Mouse (Mus musculus): ENCODE measurements around the gene D130052B06Rik.

The D130052B06Rik gene

DNA sequence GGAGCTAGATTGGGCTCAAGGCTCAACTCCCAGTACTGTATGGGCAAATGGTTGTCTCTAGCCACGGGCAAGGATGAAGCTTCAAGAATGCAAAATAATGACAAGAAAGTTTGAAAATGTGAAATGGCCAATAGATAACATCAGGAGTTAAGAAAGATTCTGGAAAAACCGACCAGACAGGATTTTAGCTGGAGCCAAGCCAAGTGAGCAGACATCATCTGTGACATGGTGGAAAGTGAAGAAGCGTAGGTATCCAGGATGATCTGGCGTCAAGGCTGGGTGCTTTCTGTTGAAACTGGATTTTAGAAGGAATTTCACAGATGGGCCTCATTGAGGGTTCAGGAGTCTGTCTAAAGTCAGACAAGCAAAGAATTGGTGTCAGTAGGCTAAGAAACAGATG lies at the start of gene D130052B06Rik:
D130052B06Rik (plus strand) TSS at position 317 of the 400 bp plus-strand sequence.
- no peak for DNase-seq (ENCODE audit: low spot score in 2 of 2)

DNA sequence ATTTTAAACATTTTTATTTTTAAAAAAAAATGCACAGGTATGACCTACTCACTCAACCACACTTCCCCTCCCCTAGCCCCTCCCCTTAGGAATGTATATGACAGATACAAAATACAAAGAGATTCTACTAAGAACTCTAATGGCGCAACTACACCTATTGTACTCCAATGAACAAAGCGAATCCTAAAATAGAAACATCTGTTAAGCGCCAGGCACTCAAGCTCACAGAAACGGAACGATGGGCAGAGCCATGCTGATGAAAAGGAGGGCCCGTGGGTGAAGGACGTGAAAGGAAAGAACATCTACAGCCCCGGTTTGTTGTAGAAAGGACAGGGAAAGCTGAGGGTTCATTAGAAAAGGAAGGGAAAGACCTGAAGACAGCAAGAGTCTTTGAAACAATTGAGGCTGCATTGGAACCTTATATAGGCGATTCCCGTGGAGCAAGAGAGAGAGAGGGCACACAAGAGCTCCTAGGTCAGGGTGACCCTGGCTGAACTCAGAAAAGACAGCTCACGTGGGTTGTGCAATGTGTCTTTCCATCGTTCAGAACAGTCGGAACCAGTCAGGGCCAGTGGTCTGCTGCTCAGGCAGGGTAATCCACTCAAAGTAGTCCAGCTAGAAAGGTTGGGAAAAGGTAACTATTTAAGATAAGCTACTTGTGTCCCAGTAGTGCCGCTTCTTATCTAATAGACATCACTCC lies 48.1 kb upstream of the D130052B06Rik start:
- no peak for DNase-seq (ENCODE audit: low spot score in 2 of 2)

DNA sequence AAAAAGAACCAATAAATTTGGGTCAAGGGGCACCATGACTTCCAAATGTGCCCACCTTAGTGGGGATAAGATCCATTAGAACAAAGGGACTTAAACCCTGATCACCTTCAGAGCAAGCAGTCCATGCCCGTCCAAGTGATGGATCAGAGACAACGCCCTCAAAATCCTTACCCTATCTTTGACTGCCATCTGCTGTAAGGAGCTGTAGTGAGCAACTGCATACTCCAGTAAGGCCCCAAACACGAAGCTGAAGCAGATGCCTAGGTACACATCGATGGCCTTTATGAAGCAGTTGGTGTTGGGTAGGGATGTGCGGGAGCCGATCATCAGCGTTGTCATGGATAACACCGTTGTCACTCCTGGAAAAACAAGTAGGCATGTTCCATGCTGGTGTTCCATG lies 45.0 kb upstream of the D130052B06Rik start:
- no peak for DNase-seq (ENCODE audit: low spot score in 2 of 2)

DNA sequence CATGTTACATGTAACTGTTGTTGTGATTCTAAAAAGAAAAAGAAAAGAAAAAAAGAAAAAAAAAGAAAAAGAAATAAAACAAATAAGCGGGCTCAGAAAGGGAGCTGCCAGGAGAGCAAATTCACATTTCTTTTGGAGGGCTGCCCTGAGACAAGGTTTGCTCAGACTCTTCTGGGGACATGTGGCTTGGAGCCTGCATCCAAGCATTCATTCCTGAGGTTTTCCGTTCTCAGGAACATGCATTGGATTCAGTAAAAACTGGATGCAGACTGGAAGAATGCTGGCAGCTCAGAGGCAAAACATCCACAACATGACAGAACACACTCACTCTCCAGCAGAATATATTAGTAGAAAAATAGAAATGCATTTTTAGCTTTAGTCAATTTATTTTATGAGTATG lies 35.2 kb upstream of the D130052B06Rik start:
- DNase-seq (ENCODE audit: low spot score in 2 of 2): no peak

DNA sequence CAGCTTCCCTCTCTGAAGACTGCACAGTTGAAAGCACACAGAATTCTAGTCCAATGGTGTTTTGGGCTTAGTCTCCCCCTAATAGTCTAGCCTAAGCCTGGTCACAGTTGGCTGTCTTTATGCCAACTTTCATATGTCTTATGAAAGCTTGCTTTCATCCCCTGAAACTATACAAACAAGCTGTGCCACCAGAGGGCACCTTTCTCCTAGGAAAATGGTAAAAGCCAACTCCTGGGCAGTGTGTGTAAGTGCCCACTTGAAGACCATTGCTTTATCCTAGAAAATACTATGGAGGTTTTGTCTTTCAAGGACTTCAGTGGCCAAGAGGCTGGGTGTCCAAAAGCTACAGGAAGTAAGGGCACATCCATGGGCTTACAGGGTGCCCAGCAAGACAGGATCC lies 28.7 kb upstream of the D130052B06Rik start:
- DNase-seq (ENCODE audit: low spot score in 2 of 2): peak in 1 of 2 experiments; percentile 19

DNA sequence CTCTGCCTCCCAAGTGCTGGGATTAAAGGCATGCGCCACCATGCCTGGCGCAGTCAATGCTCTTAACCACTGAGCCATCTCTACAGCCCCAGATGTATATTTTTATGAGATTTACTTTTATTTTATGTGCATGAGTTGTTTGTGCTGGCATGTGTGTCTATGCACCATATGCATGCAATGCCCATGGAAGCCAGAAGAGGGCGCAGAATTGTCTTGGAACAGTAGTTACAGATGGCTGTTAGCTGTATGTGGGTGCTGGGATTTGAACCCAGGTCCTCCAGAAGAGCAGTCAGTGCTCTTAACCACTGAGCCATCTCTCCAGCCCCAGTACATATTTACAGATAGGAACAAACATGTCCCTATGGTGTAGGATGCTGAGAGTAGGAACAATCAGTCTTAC lies 24.2 kb upstream of the D130052B06Rik start:
- no peak for DNase-seq (ENCODE audit: low spot score in 2 of 2)

DNA sequence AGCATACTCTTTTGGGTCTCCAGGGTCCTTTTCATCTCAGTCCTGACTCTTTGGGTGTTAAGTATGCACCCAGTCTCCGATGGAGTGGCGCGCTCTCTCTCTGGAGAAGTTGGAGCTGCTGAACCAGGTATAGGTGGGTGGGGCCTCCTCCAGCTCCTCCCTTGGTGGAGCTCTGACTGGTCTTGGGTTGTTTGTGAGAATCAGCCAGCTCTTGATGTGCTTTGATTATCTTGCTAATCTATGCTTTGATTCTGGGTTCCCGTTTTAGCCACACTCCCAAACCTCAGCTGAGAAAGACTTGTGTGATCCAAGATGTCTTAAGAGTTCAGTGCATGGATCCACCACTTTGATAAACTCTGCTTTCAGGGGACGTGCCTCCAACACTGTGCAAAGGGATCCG lies 20.2 kb upstream of the D130052B06Rik start, which contains the start of gene Gabrp:
Gabrp (minus strand) TSS at position 101 of the 400 bp plus-strand sequence.
- DNase-seq (ENCODE audit: low spot score in 2 of 2): no peak

DNA sequence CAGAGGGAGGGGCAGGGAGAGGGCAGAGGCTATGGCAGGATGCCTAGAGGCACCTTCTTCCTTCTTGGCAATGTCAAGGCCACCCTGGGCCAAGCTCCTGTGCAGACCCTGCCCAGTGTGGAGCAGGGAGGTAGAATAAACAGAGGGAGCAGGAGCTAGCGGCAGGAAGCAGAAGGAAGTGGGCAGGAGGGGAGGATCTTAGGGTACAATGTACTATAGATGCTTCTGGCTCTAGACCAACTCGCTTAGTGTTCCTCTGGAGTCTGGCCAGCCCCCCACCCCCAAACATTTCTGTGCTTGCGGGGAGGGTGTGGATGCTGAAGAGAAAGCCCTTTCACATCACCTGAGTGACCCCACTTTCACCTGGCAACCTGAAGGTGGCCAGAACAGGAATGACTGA lies 19.5 kb upstream of the D130052B06Rik start:
- DNase-seq (ENCODE audit: low spot score in 2 of 2): no peak

DNA sequence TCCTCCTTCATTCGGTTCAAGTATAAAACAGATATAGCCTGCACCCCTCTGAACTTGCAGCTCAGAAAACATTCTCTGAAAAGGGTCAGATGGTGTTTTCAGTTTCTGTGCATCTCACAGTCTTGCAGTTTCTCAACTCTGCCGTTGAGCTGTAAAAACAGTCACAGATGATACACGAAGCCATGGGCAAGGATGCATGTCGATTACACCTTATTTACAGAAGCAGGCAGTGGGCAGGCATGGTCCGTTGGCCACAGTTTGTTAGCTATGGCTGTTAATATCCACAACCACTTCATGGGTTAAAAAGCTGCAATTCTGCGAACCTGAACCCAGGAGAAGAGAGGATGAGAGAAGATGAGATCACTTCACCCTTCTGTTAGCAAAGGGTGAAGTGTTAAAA lies 12.5 kb upstream of the D130052B06Rik start:
- DNase-seq (ENCODE audit: low spot score in 2 of 2): no peak

DNA sequence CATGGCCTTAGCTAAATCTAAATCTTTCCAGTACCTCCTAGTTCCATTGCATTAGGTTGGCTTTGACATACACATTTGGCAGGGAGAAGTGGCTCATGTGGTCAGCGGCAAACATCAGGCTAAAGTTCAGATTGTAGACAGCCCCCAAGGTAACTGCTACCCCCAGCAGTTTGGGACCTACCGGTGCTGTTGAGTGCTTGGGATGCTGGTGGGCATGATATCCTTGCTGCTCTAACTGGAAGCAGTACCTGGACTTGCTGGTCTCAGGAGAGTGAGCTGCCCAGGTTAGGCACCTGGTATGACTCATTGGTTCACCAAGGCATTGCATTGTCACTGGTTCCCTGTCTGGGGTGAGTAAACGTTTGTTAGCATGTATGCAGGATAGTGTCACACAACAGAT lies 8.3 kb upstream of the D130052B06Rik start:
- no peak for DNase-seq (ENCODE audit: low spot score in 2 of 2)

DNA sequence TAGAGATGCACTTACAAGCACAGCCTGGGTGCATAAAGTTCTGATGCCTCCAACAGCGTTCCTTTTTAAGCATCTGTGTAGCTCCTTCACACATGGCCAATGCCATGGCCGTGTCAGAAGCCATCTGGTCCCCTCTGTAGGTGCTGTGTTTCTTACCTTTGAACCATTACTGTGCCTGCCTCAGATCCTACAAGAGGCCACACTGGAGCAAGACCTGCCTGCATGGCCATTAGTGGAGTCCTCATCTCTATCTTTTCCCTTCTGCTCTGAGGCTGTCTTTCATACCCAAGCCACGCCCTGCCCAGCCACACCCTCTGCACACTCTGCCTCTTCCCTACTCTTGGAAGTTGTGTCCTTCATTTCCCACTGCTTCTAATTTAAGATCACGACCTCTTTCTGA lies 6.3 kb upstream of the D130052B06Rik start:
- DNase-seq (ENCODE audit: low spot score in 2 of 2): no peak

DNA sequence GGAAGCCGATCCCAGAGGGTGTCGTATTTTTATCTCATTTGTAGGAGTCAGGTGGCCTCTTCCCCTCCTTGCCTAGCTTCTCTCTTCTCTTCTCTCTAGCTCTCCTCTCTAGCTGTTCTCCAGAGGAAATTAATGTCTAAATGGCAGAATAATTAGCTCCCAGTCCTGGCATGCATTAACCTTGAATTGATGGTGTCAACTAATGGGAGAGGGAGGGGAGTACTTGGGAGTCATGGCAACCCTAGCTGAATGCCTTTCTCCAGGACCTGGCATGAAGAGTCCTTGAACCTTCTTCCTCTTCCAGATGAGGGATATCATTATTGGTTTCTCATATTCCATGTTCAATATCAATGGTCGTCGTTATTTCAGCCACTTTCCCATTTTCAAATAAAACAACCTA lies 2.4 kb upstream of the D130052B06Rik start:
- DNase-seq (ENCODE audit: low spot score in 2 of 2): no peak

DNA sequence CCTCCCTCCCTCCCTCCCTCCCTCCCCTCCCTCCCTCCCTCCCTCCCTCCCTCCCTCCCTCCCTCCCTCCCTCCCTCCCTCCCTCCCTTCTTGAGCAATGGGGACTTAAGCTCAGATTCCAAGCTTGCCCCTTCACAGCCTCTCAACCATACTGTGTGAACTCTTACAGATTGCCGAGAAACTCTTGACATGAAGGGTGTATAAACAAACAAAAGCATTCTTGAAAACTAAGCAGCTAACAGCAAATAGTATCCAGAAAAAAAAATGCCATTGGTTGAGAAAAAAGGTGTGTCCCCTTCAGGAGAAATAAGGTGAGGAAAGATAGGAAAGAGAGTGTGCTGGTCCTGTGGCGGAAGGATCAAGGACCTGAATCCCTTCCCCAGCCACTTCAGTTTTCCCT lies 4.1 kb downstream of the D130052B06Rik start:
- DNase-seq (ENCODE audit: low spot score in 2 of 2): no peak

DNA sequence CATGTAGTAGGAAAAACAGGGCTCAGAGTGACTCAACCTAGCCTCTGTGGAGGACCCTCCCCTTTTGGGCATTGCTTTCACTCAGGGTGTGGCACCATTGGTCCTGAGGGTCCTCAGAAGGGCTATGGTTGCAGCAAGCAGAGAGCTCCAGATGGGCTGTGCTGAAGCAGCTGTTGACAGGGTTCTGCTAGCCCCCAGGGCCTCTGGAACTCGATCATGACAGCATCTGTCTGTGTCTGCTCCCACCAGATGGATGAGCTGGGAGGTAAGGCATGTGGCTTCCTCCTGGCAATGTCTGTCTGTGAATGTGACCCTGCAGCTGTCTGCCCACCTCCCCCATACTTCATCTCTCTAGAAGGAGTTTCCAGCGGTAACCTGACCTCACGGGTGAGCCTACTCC lies 8.7 kb downstream of the D130052B06Rik start:
- no peak for DNase-seq (ENCODE audit: low spot score in 2 of 2)

DNA sequence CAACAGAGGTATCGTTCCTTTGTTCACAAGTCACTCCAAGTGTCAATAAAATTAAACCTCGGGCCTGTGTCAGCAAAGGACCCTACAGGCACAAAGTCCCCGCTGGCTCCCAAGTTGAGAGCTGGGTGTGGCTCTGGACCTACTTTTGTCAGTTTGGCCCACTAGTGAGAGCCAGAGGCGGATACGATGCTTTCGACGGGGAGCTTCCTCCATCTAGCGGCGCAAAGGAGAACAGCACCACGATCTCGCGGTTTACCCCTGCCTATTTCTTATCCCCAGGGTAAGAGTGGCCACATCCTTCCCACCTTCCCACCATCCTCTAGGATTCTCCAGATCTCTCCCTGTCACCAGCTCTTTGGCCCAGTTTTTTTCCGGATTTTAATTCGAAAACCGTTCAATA lies 15.1 kb downstream of the D130052B06Rik start:
- DNase-seq (ENCODE audit: low spot score in 2 of 2): peak; percentile 67 to 72

DNA sequence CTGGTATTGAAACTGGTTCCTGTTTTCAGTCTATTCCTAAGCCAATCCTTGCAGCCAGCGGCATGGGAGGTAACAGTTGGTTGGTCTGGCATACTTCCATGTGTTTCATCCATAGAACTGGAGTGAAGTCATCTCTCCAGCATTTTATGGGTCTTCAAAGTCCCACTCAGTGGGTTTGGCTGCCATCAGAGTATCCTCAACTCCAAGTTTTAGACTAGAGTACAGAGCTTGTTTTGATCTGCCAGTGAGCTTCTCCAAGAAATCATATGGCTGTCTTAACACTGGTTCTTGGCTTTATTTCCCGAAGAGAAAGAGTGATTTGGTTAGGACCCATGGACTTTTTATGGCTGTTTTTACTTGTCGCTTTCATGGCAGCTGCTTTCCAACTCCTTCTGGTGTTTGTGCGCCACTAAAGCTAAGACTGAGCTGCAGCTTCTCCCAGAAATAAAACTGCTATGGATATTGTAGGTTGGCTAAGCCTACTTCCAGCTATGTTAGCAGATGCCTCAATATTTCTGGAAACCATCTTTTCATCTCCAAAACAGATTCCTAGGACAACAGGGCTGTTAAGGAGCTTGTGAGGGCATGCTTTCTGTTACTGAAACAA lies 28.1 kb downstream of the D130052B06Rik start:
- no peak for DNase-seq (ENCODE audit: low spot score in 2 of 2)

DNA sequence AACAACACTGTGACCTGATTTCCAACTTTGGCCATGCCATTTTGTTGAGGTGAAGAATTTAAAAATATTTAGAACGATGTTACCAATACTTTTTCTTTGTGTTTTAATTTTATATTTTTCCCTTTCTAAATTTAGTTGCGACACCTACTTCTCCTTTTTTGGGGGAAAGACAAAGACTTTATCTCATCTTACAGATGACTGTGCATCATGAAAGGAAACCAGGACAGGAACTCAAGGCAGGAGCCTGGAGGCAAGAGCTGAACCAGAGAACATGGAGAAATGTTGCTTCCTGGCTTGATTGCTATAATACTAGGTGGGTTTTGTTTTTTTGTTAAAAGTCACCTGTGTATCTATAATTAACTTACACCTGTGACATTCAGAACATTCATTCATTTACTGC lies 38.0 kb downstream of the D130052B06Rik start:
- no peak for DNase-seq (ENCODE audit: low spot score in 2 of 2)

DNA sequence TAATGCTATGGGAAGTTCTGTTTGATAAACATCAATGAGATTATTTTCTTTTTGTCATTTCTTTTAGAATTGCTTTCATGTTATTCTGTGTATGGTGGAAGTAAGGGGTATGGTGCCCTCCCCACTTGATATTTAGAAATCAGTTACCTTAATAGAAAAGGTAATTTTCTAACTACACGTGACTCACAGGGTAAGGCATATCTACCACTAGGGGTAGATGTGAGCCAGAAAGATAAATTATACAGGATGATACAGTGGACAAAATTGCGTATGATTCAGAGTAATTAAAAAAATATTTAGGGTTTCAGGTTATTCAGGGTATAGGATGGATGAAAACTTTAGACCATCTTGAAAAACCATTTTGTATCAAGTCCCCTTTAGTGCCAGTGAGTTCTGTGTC lies 50.3 kb downstream of the D130052B06Rik start:
- no peak for DNase-seq (ENCODE audit: low spot score in 2 of 2)

DNA sequence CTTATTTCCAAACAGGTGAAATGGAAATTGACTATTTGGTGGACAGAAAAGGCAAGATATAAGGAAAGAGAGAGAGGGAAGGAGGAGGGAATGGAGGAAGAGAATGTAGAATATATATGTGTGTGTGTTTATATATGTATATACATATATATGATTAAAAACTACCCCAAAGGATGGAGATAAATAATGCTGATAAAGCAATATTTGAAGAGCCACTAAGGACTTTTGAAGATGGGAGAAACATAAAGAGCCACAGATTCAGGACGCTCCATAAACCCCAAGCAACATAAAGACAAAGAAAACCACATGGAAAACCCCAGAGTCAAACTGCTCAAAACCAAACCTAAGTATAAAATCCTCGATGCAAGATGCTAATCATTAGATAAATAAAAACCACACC lies 55.4 kb downstream of the D130052B06Rik start:
- no peak for DNase-seq (ENCODE audit: low spot score in 2 of 2)

DNA sequence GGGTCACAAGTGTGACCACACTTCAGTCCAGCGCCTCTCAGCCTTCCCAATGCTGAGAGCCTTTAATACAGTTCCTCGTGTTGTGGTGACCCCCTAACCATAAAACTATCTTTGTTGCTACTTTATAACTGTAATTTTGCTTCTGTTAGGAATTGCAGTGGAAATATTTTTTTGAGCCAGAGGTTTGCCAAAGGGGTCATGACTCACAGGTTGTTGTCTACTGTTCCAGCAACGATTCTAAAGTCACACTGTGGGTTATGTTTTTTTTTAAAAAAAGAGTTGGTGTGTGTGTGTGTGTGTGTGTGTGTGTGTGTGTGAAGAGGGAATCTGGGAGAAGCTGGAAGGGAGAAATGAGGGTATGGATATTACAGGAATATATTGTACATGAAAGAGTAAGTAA lies 56.1 kb downstream of the D130052B06Rik start:
- DNase-seq (ENCODE audit: low spot score in 2 of 2): no peak

DNA sequence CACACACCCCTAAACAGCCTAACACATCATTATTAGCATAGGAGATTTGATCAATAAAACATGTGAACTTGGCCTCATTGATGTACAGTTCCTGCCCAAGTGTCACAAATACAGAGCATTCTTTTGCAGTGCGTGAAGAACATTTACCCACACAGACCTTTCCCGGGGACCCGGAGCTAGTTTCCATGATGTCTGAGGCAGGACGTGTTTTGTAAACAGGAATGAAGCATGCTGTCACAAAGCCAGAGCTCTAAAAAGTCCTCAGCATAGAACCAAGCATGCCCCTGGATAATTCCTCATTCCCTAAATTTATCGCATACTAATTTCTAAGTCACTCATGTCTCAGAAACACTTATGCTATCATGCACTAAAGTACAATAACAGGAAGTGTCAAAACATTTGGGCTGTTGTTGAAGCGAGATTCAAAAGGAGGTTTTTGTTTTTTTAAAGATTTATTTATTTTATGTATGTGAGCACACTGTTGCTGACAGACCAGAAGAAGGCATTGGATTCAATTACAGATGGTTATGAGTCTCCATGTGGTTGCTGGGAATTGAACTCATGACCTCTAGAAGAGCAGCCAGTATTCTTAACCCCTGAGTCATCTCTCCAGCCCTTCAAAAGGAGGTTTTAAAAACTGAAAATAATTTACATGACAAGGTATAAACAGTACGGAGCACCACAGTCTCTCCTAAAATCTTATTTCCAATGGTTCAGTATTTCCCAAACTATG lies 56.9 kb downstream of the D130052B06Rik start:
- no peak for DNase-seq (ENCODE audit: low spot score in 2 of 2)

DNA sequence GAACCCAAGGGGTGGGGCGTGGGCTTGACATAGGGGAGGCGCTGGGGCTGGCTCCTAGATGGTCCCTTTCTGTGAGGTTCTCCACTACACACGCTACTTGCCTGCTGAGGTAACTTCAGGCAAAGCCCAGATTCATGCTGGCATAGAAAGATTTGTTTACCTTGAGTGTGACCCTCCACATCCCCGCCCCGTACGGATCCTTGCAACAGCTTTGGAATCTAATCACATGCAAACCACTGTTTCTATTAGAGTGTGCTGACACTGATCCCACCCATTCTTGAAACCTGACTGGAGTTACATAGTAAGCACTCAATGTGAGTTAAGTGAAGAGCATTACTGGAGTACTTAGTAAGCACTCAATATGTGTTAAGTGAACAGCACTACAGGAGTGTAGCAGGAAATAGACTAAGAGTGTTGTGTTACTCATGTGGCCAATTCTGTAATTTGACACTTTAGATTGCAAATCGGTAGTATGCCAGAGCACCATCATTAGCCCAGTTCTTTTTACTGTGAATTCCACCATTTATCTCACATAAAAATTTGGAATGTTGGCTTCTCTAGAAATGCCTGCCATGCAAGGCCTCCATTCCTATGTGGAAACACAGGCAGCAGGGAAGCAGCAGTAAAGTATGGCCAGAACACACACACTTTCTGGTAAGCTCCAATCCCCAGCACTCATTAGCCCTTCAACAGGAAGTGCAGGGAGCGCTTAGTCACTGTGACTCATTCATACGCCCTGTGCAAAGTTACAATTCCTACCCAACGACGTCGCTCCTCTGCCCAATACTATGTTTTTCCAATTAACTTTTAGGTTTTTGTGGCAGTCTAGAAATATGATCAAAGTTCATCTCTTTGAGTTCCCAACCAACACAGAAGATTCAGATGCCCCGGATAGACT lies 61.2 kb downstream of the D130052B06Rik start:
- no peak for DNase-seq (ENCODE audit: low spot score in 2 of 2)
